Mouse (Mus musculus) small intestine, adult 2 months (tissue): ENCODE data around the gene Dcbld1. TPM values are rescaled to one million over a fixed set of nuclear protein-coding genes. Genes with fewer than 3 reads are reported as not detected.

Experiments
- H3K27ac ChIP-seq: fragments of 200-500 bp; 2 replicates; pipeline ENCODE4 v1.5.1; 2012; ENCODE audit warnings: low read depth, low read length, control low read depth, inconsistent platforms; ENCODE audit not compliant: insufficient read depth
- H3K27me3 ChIP-seq: fragments of 200-500 bp; 2 replicates; pipeline ENCODE4 v1.6.1; 2012; ENCODE audit warnings: mild to moderate bottlenecking, moderate library complexity, low read length, inconsistent platforms; ENCODE audit not compliant: control insufficient read depth, insufficient read depth
- H3K36me3 ChIP-seq: fragments of 200-500 bp; 2 replicates; pipeline ENCODE4 v1.6.1; 2012; ENCODE audit warnings: mild to moderate bottlenecking, low read length, control low read depth, inconsistent platforms; ENCODE audit not compliant: control insufficient read depth, insufficient read depth
- H3K4me1 ChIP-seq: fragments of 200-500 bp; 2 replicates; pipeline ENCODE4 v1.6.1; 2012; ENCODE audit warnings: low read length, inconsistent platforms, mixed read lengths; ENCODE audit not compliant: control insufficient read depth, insufficient read depth, insufficient read length
- H3K4me3 ChIP-seq: fragments of 200-500 bp; 2 replicates; pipeline ENCODE4 v1.5.1; 2012; ENCODE audit warnings: low read depth, mild to moderate bottlenecking, control low read depth, inconsistent platforms, low read length, moderate library complexity
- CTCF ChIP-seq: fragments of 200-500 bp; IDR thresholded peaks from 2 replicates; pipeline ENCODE4 v1.5.1; 2012; ENCODE audit warnings: low read depth, mild to moderate bottlenecking, control low read depth, inconsistent platforms, low read length, moderate library complexity, mixed read lengths; ENCODE audit not compliant: insufficient replicate concordance, insufficient read length; ENCODE audit errors: extremely low read depth
- POLR2A ChIP-seq: fragments of 200-500 bp; IDR thresholded peaks from 2 replicates; pipeline ENCODE4 v1.6.1; 2012; ENCODE audit warnings: low read depth, mild to moderate bottlenecking, control low read depth, inconsistent platforms, low read length, moderate library complexity
- WGBS: fragments of 180-500 bp; shearing (Covaris S2); methylation state at CpG from one replicate; pipeline ENCODE4 v1.1.7; 2018; 5-methylcytosine and 5-hydroxymethylcytosine counted together
- polyA plus RNA-seq: library from polyadenylated mRNA; depleted of rRNA; stranded (reverse); fragments of >200 nt; gene quantifications from 2 replicates; pipeline ENCODE4 v1.2.3, GENCODE M21; 2012

The Dcbld1 gene
- polyA plus RNA-seq, 1 experiment = 21.0 TPM

DNA sequence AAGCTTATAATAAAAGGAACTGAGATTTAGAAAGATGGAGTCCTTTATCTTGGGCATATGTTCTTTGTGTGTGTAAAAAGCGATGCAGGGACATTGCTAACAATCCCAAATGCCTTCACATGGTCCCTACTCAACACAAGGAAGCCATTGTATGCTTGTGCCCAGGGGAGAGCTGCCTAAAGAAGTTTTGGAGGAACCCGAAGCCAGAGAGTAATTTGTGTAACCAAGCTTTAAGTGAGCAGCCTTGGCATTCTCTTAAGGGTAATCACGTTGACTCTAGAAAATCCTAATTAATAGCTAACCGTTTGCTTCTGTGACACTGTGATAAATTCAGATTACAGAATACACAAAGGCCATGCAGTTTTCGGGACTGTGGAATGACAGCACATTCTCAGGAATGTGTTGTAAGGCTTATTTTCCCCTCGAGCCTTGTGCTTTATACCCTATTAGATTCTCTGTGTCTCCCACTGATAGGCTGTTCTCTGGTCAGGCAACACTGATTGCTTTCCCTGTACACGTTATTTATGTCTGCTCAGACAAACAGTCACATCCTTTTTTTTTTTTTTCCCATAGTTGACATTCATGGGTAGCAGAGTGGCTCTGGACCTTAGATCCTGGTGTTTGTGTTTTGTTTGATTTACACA, 9.4 kb downstream of the Dcbld1 start:
- 48% methylated on average over 7 of the region's 7 CpGs for WGBS
- no peaks in the 10 kb centered on the region for H3K27me3 ChIP-seq
- no peak overlapping the region for H3K27ac ChIP-seq

GRCm38 (mm10) chr10:52246207-52246606, 12.8 kb downstream of the Dcbld1 start:
- H3K4me1 ChIP-seq = peaks cover 10% of the 10 kb centered on the region
- H3K27ac ChIP-seq = no peak overlapping the region
- H3K27me3 ChIP-seq = no peaks in the 10 kb centered on the region
- TF ChIP-seq CTCF (no peak), POLR2A (no peak)
- no peaks in the 10 kb centered on the region for H3K36me3 ChIP-seq
- 76% methylated on average over 3 of the region's 3 CpGs for WGBS
- no peak overlapping the region for H3K4me3 ChIP-seq

More for the DNA sequence above, 9.4 kb downstream of the Dcbld1 start:
- TF ChIP-seq POLR2A = no peak
- TF ChIP-seq CTCF = no peak
- peaks cover 13% of the 10 kb centered on the region for H3K4me1 ChIP-seq
- H3K36me3 ChIP-seq = no peaks in the 10 kb centered on the region
- no peak overlapping the region for H3K4me3 ChIP-seq

DNA sequence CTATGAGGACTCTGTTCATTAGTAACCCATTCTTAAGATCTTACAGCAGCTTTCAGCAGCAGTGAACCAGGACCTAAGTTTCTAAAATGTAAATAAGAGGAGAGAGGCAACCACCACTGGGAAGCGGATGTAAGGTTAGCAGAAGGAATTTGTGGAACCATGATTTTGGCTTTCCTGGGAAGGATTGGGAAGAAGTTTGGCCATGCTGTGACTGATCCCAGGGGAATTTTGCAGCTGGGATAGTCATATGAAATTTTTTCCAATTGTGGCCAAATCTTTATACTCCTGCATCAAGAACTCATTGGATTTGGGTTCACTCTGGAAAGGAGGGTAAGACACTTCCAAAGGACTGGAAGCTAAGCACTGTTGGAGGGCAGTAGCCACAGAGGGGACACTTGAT, 18.8 kb downstream of the Dcbld1 start:
- WGBS = 98% methylated on average over 1 of the region's 1 CpGs
- no peaks in the 10 kb centered on the region for H3K27me3 ChIP-seq
- no peak for TF ChIP-seq CTCF
- no peak for TF ChIP-seq POLR2A

DNA sequence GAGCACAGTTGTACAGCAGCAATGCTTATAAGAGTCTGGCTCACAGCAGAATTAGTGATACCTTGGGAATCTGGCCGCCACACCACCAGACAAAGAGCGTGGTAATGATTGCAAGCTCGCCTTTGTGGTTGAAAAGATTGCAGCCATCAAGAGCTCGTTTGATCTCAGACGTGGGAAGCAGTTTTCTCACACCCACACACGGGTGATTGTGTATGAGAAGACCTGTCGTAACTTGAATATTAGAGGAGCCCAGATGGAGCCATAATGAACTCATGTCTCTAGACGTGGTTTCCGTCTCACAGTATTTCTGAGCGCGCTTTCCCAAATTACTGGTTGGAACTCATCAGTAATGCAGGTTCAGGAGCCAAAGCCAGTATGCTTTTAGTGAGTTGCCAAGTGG, 20.0 kb downstream of the Dcbld1 start:
- peaks cover 2% of the 10 kb centered on the region; the same call in 1 of the 2 replicates for H3K4me1 ChIP-seq
- H3K27me3 ChIP-seq = no peaks in the 10 kb centered on the region
- no peak overlapping the region for H3K27ac ChIP-seq
- no peak overlapping the region for H3K4me3 ChIP-seq
- no peaks in the 10 kb centered on the region for H3K36me3 ChIP-seq
- TF ChIP-seq CTCF (no peak), POLR2A (no peak)
- 88% methylated on average over 11 of the region's 11 CpGs for WGBS

More for the DNA sequence above, 18.8 kb downstream of the Dcbld1 start:
- Histone ChIP-seq H3K36me3 (no peaks in the 10 kb centered on the region), H3K4me1 (no peaks in the 10 kb centered on the region), H3K4me3 (no peak overlapping the region), H3K27ac (no peak overlapping the region)

DNA sequence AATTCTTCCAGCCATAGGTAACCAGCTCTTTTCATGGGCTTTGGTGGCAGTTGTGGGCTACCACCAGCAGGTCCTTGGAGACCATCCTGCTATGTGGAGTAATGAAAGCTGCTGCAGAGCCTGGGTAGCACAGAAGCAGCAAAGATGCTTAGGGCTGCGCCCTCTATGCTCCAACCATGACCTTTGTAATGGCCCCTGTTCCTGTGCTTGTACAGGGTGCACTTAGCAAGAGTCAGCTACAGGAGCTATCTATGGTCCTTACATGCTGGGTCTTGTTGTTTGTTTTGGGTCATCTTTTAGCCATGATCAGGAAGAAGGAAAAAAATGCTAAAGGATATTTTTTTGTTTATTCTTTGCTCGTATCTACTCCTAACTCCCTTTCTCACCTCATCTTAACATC, 24.3 kb downstream of the Dcbld1 start:
- WGBS = 78% methylated on average over 2 of the region's 2 CpGs
- Histone ChIP-seq H3K36me3 (peaks cover 9% of the 10 kb centered on the region; the same call in 1 of the 2 replicates), H3K27ac (no peak overlapping the region), H3K4me1 (peaks cover 5% of the 10 kb centered on the region), H3K27me3 (no peaks in the 10 kb centered on the region), H3K4me3 (no peak overlapping the region)
- TF ChIP-seq CTCF (no peak), POLR2A (no peak)

DNA sequence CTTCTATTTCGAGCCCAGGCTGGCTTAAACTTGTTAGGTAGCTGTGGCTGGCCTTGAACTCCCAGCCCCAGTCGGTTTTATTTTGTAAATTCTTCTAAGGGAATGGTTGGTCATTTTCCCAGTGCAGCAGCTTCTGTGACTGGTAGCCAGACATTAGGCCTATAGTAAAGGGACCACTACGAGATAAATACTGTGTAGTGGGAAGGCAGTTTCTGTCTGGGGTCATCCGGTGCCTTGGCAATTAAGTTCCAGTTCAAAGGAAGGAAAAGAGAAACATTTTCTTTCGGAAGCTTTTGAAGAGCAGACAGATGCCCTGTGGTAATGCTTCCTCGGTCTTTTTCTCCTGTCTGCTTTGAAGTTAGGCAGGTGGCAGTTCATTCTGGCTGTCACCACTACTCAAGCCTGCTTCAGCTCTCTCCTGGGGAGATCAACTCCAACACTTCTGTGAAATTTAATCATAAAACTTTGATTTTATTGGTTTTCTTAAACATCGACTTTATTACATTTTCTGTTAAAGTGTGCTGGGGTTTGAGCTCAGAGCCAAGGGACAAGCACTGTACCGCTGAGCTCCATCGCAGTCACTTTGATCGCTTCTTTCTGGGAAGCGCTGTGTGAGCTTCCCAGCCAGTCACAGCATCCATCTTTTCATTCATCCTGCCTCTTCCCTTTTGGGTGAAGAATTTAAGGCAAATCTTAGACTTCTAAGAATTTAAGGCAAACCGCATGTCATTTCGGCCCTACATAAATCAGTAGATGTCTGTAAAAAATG, 24.9 kb downstream of the Dcbld1 start:
- 63% methylated on average over 13 of the region's 13 CpGs for WGBS
- TF ChIP-seq POLR2A = no peak
- no peak for TF ChIP-seq CTCF
- Histone ChIP-seq H3K27ac (no peak overlapping the region), H3K4me1 (peaks cover 5% of the 10 kb centered on the region), H3K36me3 (peaks cover 9% of the 10 kb centered on the region; the same call in 1 of the 2 replicates), H3K4me3 (no peak overlapping the region), H3K27me3 (no peaks in the 10 kb centered on the region)

GRCm38 (mm10) chr10:52260209-52260608, 26.8 kb downstream of the Dcbld1 start:
- H3K27ac ChIP-seq = no peak overlapping the region
- H3K36me3 ChIP-seq = peaks cover 17% of the 10 kb centered on the region
- TF ChIP-seq CTCF = no peak
- no peak for TF ChIP-seq POLR2A
- H3K4me3 ChIP-seq = no peak overlapping the region
- no peaks in the 10 kb centered on the region for H3K27me3 ChIP-seq
- peaks cover 5% of the 10 kb centered on the region for H3K4me1 ChIP-seq
- WGBS = 42% methylated on average over 4 of the region's 4 CpGs
